Mouse (Mus musculus): ENCODE data around the gene A630089N07Rik. TPM values are rescaled to one million over a fixed set of nuclear protein-coding genes. Genes with fewer than 3 reads are reported as not detected.

A630089N07Rik gene
- total and polyA plus RNA-seq, 2 experiments from 2014 or later: 4.0 to 7.9 TPM

- no peaks in the 10 kb centered on the region for H3K27me3 ChIP-seq (ENCODE audit: insufficient read depth, low read length)
- peak overlapping the region; percentile 84 for H3K4me3 ChIP-seq (ENCODE audit: low read length)
- no peaks in the 10 kb centered on the region for H3K36me3 ChIP-seq (ENCODE audit: insufficient read depth, low read length)
- peak overlapping the region; percentile 95 for H3K27ac ChIP-seq
- no peak for TF ChIP-seq CTCF (IDR thresholded peaks at IDR 0.05; ENCODE audit: low read depth)
- no peak; the same call in 1 of the 2 replicates for ATAC-seq
- peaks cover 10% of the 10 kb centered on the region for H3K4me1 ChIP-seq (ENCODE audit: insufficient read depth, low read length)
- 8% methylated on average over 36 of the region's 36 CpGs for WGBS
- peak overlapping the region; percentile 77 for H3K9ac ChIP-seq (replicated peaks; ENCODE audit: low read length)
- peak; percentile 5 for DNase-seq (ENCODE audit: low spot score)
- H3K9me3 ChIP-seq (ENCODE audit: low read length): no peaks in the 10 kb centered on the region
- H3K4me2 ChIP-seq (ENCODE audit: low read depth, low read length): peak overlapping the region; percentile 94
Measured at GRCm38 (mm10) chr16:97961381-97962150, 120.7 kb downstream of the A630089N07Rik start.

- DNase-seq (ENCODE audit: low spot score): no peak
- H3K36me3 ChIP-seq (ENCODE audit: insufficient read depth, low read length): no peaks in the 10 kb centered on the region
- no peak overlapping the region for H3K4me3 ChIP-seq (ENCODE audit: low read length)
- no peaks in the 10 kb centered on the region for H3K9me3 ChIP-seq (ENCODE audit: low read length)
- no peak overlapping the region for H3K4me2 ChIP-seq (ENCODE audit: low read depth, low read length)
- no peak for TF ChIP-seq CTCF (IDR thresholded peaks at IDR 0.05; ENCODE audit: low read depth)
- no peaks in the 10 kb centered on the region for H3K27me3 ChIP-seq (ENCODE audit: insufficient read depth, low read length)
- peaks cover 10% of the 10 kb centered on the region for H3K4me1 ChIP-seq (ENCODE audit: insufficient read depth, low read length)
- no peak overlapping the region for H3K9ac ChIP-seq (replicated peaks; ENCODE audit: low read length)
- no peak overlapping the region for H3K27ac ChIP-seq
- 86% methylated on average over 3 of the region's 3 CpGs for WGBS
- no peak for ATAC-seq
Measured at GRCm38 (mm10) chr16:97960348-97960747, 121.9 kb downstream of the A630089N07Rik start.

- no peak overlapping the region for H3K27ac ChIP-seq
- ATAC-seq (no peak), DNase-seq (ENCODE audit: low spot score) (no peak)
- H3K9me3 ChIP-seq (ENCODE audit: low read length): no peaks in the 10 kb centered on the region
- peaks cover 5% of the 10 kb centered on the region; the same call in 1 of the 2 replicates for H3K36me3 ChIP-seq (ENCODE audit: insufficient read depth, low read length)
- H3K4me2 ChIP-seq (ENCODE audit: low read depth, low read length): no peak overlapping the region
- peaks cover 10% of the 10 kb centered on the region for H3K4me1 ChIP-seq (ENCODE audit: insufficient read depth, low read length)
- no peak for TF ChIP-seq CTCF (IDR thresholded peaks at IDR 0.05; ENCODE audit: low read depth)
- H3K4me3 ChIP-seq (ENCODE audit: low read length): no peak overlapping the region
- H3K9ac ChIP-seq (replicated peaks; ENCODE audit: low read length): no peak overlapping the region
- no peaks in the 10 kb centered on the region for H3K27me3 ChIP-seq (ENCODE audit: insufficient read depth, low read length)
Measured at GRCm38 (mm10) chr16:97958401-97958973, 123.8 kb downstream of the A630089N07Rik start.

GRCm38 (mm10) chr16:97957626-97958025 is 124.6 kb downstream of the A630089N07Rik start:
- no peak for TF ChIP-seq CTCF (IDR thresholded peaks at IDR 0.05; ENCODE audit: low read depth)
- peaks cover 10% of the 10 kb centered on the region for H3K4me1 ChIP-seq (ENCODE audit: insufficient read depth, low read length)
- peaks cover 8% of the 10 kb centered on the region for H3K36me3 ChIP-seq (ENCODE audit: insufficient read depth, low read length)
- no peak overlapping the region for H3K4me3 ChIP-seq (ENCODE audit: low read length)
- H3K27me3 ChIP-seq (ENCODE audit: insufficient read depth, low read length): no peaks in the 10 kb centered on the region
- no peak overlapping the region for H3K9ac ChIP-seq (replicated peaks; ENCODE audit: low read length)
- no peaks in the 10 kb centered on the region for H3K9me3 ChIP-seq (ENCODE audit: low read length)
- no peak overlapping the region for H3K4me2 ChIP-seq (ENCODE audit: low read depth, low read length)
- ATAC-seq (no peak), DNase-seq (ENCODE audit: low spot score) (no peak)
- no peak overlapping the region for H3K27ac ChIP-seq

GRCm38 (mm10) chr16:97956011-97956410 is 126.2 kb downstream of the A630089N07Rik start:
- peaks cover 21% of the 10 kb centered on the region for H3K36me3 ChIP-seq (ENCODE audit: insufficient read depth, low read length)
- no peak overlapping the region for H3K9ac ChIP-seq (replicated peaks; ENCODE audit: low read length)
- no peak overlapping the region for H3K4me3 ChIP-seq (ENCODE audit: low read length)
- H3K4me1 ChIP-seq (ENCODE audit: insufficient read depth, low read length): peaks cover 4% of the 10 kb centered on the region
- ATAC-seq: no peak
- no peak overlapping the region for H3K4me2 ChIP-seq (ENCODE audit: low read depth, low read length)
- no peaks in the 10 kb centered on the region for H3K9me3 ChIP-seq (ENCODE audit: low read length)
- no peak for TF ChIP-seq CTCF (IDR thresholded peaks at IDR 0.05; ENCODE audit: low read depth)
- no peak for DNase-seq (ENCODE audit: low spot score)
- 83% methylated on average over 2 of the region's 2 CpGs for WGBS
- no peak overlapping the region for H3K27ac ChIP-seq
- H3K27me3 ChIP-seq (ENCODE audit: insufficient read depth, low read length): no peaks in the 10 kb centered on the region

GRCm38 (mm10) chr16:97953300-97953699 is 128.9 kb downstream of the A630089N07Rik start:
- no peaks in the 10 kb centered on the region for H3K27me3 ChIP-seq (ENCODE audit: insufficient read depth, low read length)
- WGBS: 91% methylated on average over 2 of the region's 2 CpGs
- no peak for TF ChIP-seq CTCF (IDR thresholded peaks at IDR 0.05; ENCODE audit: low read depth)

GRCm38 (mm10) chr16:97952801-97953200 is 129.4 kb downstream of the A630089N07Rik start:
- peaks cover 39% of the 10 kb centered on the region for H3K36me3 ChIP-seq (ENCODE audit: insufficient read depth, low read length)

More at GRCm38 (mm10) chr16:97953300-97953699, 128.9 kb downstream of the A630089N07Rik start:
- Histone ChIP-seq H3K4me2 (ENCODE audit: low read depth, low read length) (no peak overlapping the region), H3K4me1 (ENCODE audit: insufficient read depth, low read length) (no peaks in the 10 kb centered on the region), H3K9ac (replicated peaks; ENCODE audit: low read length) (no peak overlapping the region), H3K4me3 (ENCODE audit: low read length) (no peak overlapping the region), H3K9me3 (ENCODE audit: low read length) (no peaks in the 10 kb centered on the region), H3K36me3 (ENCODE audit: insufficient read depth, low read length) (peaks cover 39% of the 10 kb centered on the region), H3K27ac (no peak overlapping the region)
- DNase-seq (ENCODE audit: low spot score) (no peak), ATAC-seq (no peak)

More at GRCm38 (mm10) chr16:97952801-97953200, 129.4 kb downstream of the A630089N07Rik start:
- Histone ChIP-seq H3K9me3 (ENCODE audit: low read length) (no peaks in the 10 kb centered on the region), H3K9ac (replicated peaks; ENCODE audit: low read length) (no peak overlapping the region), H3K4me1 (ENCODE audit: insufficient read depth, low read length) (no peaks in the 10 kb centered on the region), H3K4me2 (ENCODE audit: low read depth, low read length) (no peak overlapping the region), H3K27ac (no peak overlapping the region), H3K27me3 (ENCODE audit: insufficient read depth, low read length) (no peaks in the 10 kb centered on the region), H3K4me3 (ENCODE audit: low read length) (no peak overlapping the region)
- TF ChIP-seq CTCF (IDR thresholded peaks at IDR 0.05; ENCODE audit: low read depth): no peak
- DNase-seq (ENCODE audit: low spot score) (no peak), ATAC-seq (no peak)
- 91% methylated on average over 9 of the region's 9 CpGs for WGBS
